Mouse (Mus musculus) heart, embryonic 14.5 days (tissue): ENCODE results near the gene Cd247. TPM values are rescaled to one million over a fixed set of nuclear protein-coding genes. Genes with fewer than 3 reads are reported as not detected.

Experiments used
- ATAC-seq: fragments of 200-750 bp; cut with Nextera tagmentation; 2 replicates; pipeline ENCODE4 v1.8.0; 2017; ENCODE audit warnings: low read depth, moderate TSS enrichment; ENCODE audit not compliant: insufficient number of reproducible peaks, insufficient read depth, low FRiP score
- H3K27ac ChIP-seq, 2 experiments: fragments of 200-500 bp in 1 of 2; fragments of 300-500 bp in 1 of 2; sonication (generic) in 1 of 2; replicated peaks in 1 of 2; 2 replicates each; pipeline ENCODE4 v1.5.1; 2012 to 2014; ENCODE audit warnings: low read depth in 2 of 2, low read length in 2 of 2, control low read depth in 1 of 2, mild to moderate bottlenecking in 1 of 2, mixed read lengths in 1 of 2; ENCODE audit not compliant: control insufficient read depth in 1 of 2, insufficient read depth in 1 of 2
- H3K27me3 ChIP-seq: fragments of 300-500 bp; sonication (generic); 2 replicates; pipeline ENCODE4 v1.6.1; 2014; ENCODE audit warnings: mild to moderate bottlenecking, low read length, control low read depth; ENCODE audit not compliant: control insufficient read depth, insufficient read depth
- H3K36me3 ChIP-seq: fragments of 300-500 bp; sonication (generic); 2 replicates; pipeline ENCODE4 v1.6.1; 2014; ENCODE audit warnings: mild to moderate bottlenecking, control low read depth, low read length, mixed read lengths; ENCODE audit not compliant: control insufficient read depth, insufficient read depth
- H3K4me1 ChIP-seq, 2 experiments: fragments of 200-500 bp in 1 of 2; fragments of 300-500 bp in 1 of 2; sonication (generic) in 1 of 2; 2 replicates each; pipeline ENCODE4 v1.6.1; 2012 to 2014; ENCODE audit warnings: low read length in 2 of 2, control low read depth in 1 of 2, mixed read lengths in 1 of 2; ENCODE audit not compliant: control insufficient read depth in 2 of 2, insufficient read depth in 2 of 2
- H3K4me2 ChIP-seq: fragments of 300-500 bp; sonication (generic); 2 replicates; pipeline ENCODE4 v1.6.1; 2014; ENCODE audit warnings: mild to moderate bottlenecking, low read length
- H3K4me3 ChIP-seq, 2 experiments: fragments of 200-500 bp in 1 of 2; fragments of 300-500 bp in 1 of 2; sonication (generic) in 1 of 2; 2 replicates each; pipeline ENCODE4 v1.5.1; 2012 to 2014; ENCODE audit warnings: low read length in 2 of 2, mild to moderate bottlenecking in 2 of 2, control low read depth in 1 of 2, low read depth in 1 of 2, moderate library complexity in 1 of 2; ENCODE audit not compliant: control insufficient read depth in 1 of 2, insufficient read depth in 1 of 2
- H3K9ac ChIP-seq: fragments of 300-500 bp; sonication (generic); 2 replicates; pipeline ENCODE4 v1.6.1; 2014; ENCODE audit warnings: mild to moderate bottlenecking, low read length
- H3K9me3 ChIP-seq: fragments of 300-500 bp; sonication (generic); 2 replicates; pipeline ENCODE4 v1.6.1; 2016; ENCODE audit warnings: low read length, control low read depth; ENCODE audit not compliant: control insufficient read depth
- WGBS: fragments of 180-500 bp; shearing (Covaris S2); extraction: QIAGEN DNeasy Blood & Tissue Kit; methylation state at CpG from one replicate; pipeline ENCODE4 v1.1.7; 2014; 5-methylcytosine and 5-hydroxymethylcytosine counted together
- polyA plus RNA-seq: library from polyadenylated mRNA; unstranded; fragments of >200 nt; fragmentation: Nextera tagmentation; extraction: Ambion mirVana; gene quantifications from 2 replicates; pipeline ENCODE4 v1.2.1, GENCODE M21; 2014

The Cd247 gene
- polyA plus RNA-seq, 1 experiment from 2014 or later = 0.59 TPM

GRCm38 (mm10) chr1:165766295-165766890 lies 22.1 kb upstream of the Cd247 start:
- H3K27ac ChIP-seq = no peak overlapping the region
- no peak for ATAC-seq
- WGBS = 68% methylated on average over 7 of the region's 7 CpGs
- no peak overlapping the region for H3K4me2 ChIP-seq
- peaks cover 16% of the 10 kb centered on the region for H3K36me3 ChIP-seq
- H3K27me3 ChIP-seq = no peaks in the 10 kb centered on the region
- H3K4me3 ChIP-seq = no peak overlapping the region
- no peak overlapping the region for H3K9ac ChIP-seq
- no peaks in the 10 kb centered on the region for H3K9me3 ChIP-seq
- peaks cover 7 to 13% of the 10 kb centered on the region in 2 experiments for H3K4me1 ChIP-seq

GRCm38 (mm10) chr1:165768894-165769512 lies 19.5 kb upstream of the Cd247 start:
- 84% methylated on average over 9 of the region's 9 CpGs for WGBS
- Histone ChIP-seq H3K9ac (no peak overlapping the region), H3K27me3 (no peaks in the 10 kb centered on the region), H3K36me3 (peaks cover 23% of the 10 kb centered on the region), H3K27ac (no peak overlapping the region), H3K4me3 (no peak overlapping the region), H3K4me1 (peaks cover 12 to 16% of the 10 kb centered on the region in 2 experiments), H3K4me2 (no peak overlapping the region), H3K9me3 (no peaks in the 10 kb centered on the region)
- ATAC-seq = no peak

GRCm38 (mm10) chr1:165770181-165770759 lies 18.2 kb upstream of the Cd247 start:
- peaks cover 7 to 9% of the 10 kb centered on the region in 2 experiments for H3K4me1 ChIP-seq
- no peak overlapping the region for H3K9ac ChIP-seq
- H3K4me2 ChIP-seq = no peak overlapping the region
- peaks cover 33% of the 10 kb centered on the region for H3K36me3 ChIP-seq
- H3K4me3 ChIP-seq = no peak overlapping the region
- no peak for ATAC-seq
- WGBS = 72% methylated on average over 10 of the region's 10 CpGs
- no peak overlapping the region for H3K27ac ChIP-seq
- no peaks in the 10 kb centered on the region for H3K9me3 ChIP-seq
- H3K27me3 ChIP-seq = no peaks in the 10 kb centered on the region

- H3K36me3 ChIP-seq = peaks cover 33% of the 10 kb centered on the region
- no peak overlapping the region for H3K4me3 ChIP-seq
- WGBS = under 1% methylated on average over 12 of the region's 12 CpGs
- peaks cover 7% of the 10 kb centered on the region in 2 experiments for H3K4me1 ChIP-seq
- no peak overlapping the region for H3K9ac ChIP-seq
- peak; percentile 51 for ATAC-seq
- H3K9me3 ChIP-seq = no peaks in the 10 kb centered on the region
- peak overlapping the region; percentile 38; the same call in 1 of the 2 replicates for H3K4me2 ChIP-seq
- no peaks in the 10 kb centered on the region for H3K27me3 ChIP-seq
- H3K27ac ChIP-seq = no peak overlapping the region
These were observed 17.0 kb upstream of the Cd247 start for GRCm38 (mm10) chr1:165771491-165771897.

GRCm38 (mm10) chr1:165771998-165772397 lies 16.5 kb upstream of the Cd247 start:
- no peak overlapping the region for H3K27ac ChIP-seq
- H3K27me3 ChIP-seq = no peaks in the 10 kb centered on the region
- peak overlapping the region; percentile 38; the same call in 1 of the 2 replicates for H3K4me2 ChIP-seq
- no peak overlapping the region for H3K4me3 ChIP-seq
- H3K9me3 ChIP-seq = no peaks in the 10 kb centered on the region
- peaks cover 7% of the 10 kb centered on the region in 2 experiments for H3K4me1 ChIP-seq
- H3K36me3 ChIP-seq = peaks cover 33% of the 10 kb centered on the region
- no peak overlapping the region for H3K9ac ChIP-seq
- no peak for ATAC-seq
- 42% methylated on average over 9 of the region's 9 CpGs for WGBS

- Histone ChIP-seq H3K27me3 (no peaks in the 10 kb centered on the region), H3K4me2 (0 out of 2 replicates have a peak overlapping the region, but pooled peaks have one; percentile 35), H3K27ac (no peak overlapping the region), H3K36me3 (peaks cover 23% of the 10 kb centered on the region), H3K9ac (no peak overlapping the region), H3K4me1 (peaks cover 9 to 11% of the 10 kb centered on the region in 2 experiments), H3K9me3 (no peaks in the 10 kb centered on the region), H3K4me3 (no peak overlapping the region)
- ATAC-seq = no peak
- WGBS = 48% methylated on average over 19 of the region's 19 CpGs
These were observed 12.8 kb upstream of the Cd247 start for GRCm38 (mm10) chr1:165775518-165776294.

- Histone ChIP-seq H3K9ac (peak overlapping the region; percentile 48; the same call in 1 of the 2 replicates), H3K27ac (no peak overlapping the region), H3K36me3 (no peaks in the 10 kb centered on the region), H3K9me3 (no peaks in the 10 kb centered on the region), H3K4me3 (peak overlapping the region; percentile 41 to 50), H3K4me2 (peak overlapping the region; percentile 74), H3K4me1 (peaks cover 4 to 5% of the 10 kb centered on the region in 2 experiments; a peak in 1 of 4 replicates), H3K27me3 (no peaks in the 10 kb centered on the region)
- peak; percentile 42; the same call in 1 of the 2 replicates for ATAC-seq
- WGBS = 3% methylated on average over 13 of the region's 13 CpGs
These were observed 8.4 kb upstream of the Cd247 start for GRCm38 (mm10) chr1:165779954-165780585.
